Mouse (Mus musculus) hindbrain, embryonic 10.5 days (tissue): ENCODE measurements around the gene Pde9a. TPM values are rescaled to one million over a fixed set of nuclear protein-coding genes. Genes with fewer than 3 reads are reported as not detected.

Source experiments
- DNase-seq: peaks from one replicate; pipeline ENCODE4 v3.0.0-alpha.2; 2017; ENCODE audit warnings: low spot score
- H3K27ac ChIP-seq: fragments of 300-500 bp; sonication (generic); 2 replicates; pipeline ENCODE4 v1.5.1; 2016; ENCODE audit warnings: mild to moderate bottlenecking, moderate library complexity
- H3K27me3 ChIP-seq: fragments of 300-500 bp; sonication (generic); 2 replicates; pipeline ENCODE4 v1.6.1; 2016; ENCODE audit warnings: mild to moderate bottlenecking; ENCODE audit not compliant: poor library complexity, insufficient read depth, severe bottlenecking
- H3K36me3 ChIP-seq: fragments of 300-500 bp; sonication (generic); 2 replicates; pipeline ENCODE4 v1.6.1; 2016; ENCODE audit warnings: mild to moderate bottlenecking, moderate library complexity
- H3K4me1 ChIP-seq: fragments of 300-500 bp; sonication (generic); replicated peaks from 2 replicates; pipeline ENCODE4 v1.6.1; 2016; ENCODE audit warnings: mild to moderate bottlenecking
- H3K4me3 ChIP-seq: fragments of 300-500 bp; sonication (generic); 2 replicates; pipeline ENCODE4 v1.5.1; 2016; ENCODE audit warnings: mild to moderate bottlenecking, moderate library complexity
- H3K9me3 ChIP-seq: fragments of 300-500 bp; sonication (generic); 2 replicates; pipeline ENCODE4 v1.6.1; 2016; ENCODE audit warnings: mild to moderate bottlenecking, moderate library complexity
- WGBS: fragments of 180-500 bp; shearing (Covaris S2); methylation state at CpG from one replicate; pipeline ENCODE4 v1.1.7; 2016; 5-methylcytosine and 5-hydroxymethylcytosine counted together
- polyA plus RNA-seq: library from polyadenylated mRNA; unstranded; fragments of >200 nt; fragmentation: Nextera tagmentation; extraction: Ambion mirVana; gene quantifications from 2 replicates; pipeline ENCODE4 v1.2.1, GENCODE M21; 2016

The Pde9a gene
- polyA plus RNA-seq, 1 experiment from 2014 or later: 19.9 TPM

- Histone ChIP-seq H3K36me3 (peaks cover 5% of the 10 kb centered on the region), H3K27me3 (peaks cover 6% of the 10 kb centered on the region; the same call in 1 of the 2 replicates), H3K4me1 (peaks cover 44% of the 10 kb centered on the region), H3K27ac (no peak overlapping the region), H3K4me3 (no peak overlapping the region), H3K9me3 (peaks cover 6% of the 10 kb centered on the region; the same call in 1 of the 2 replicates)
- DNase-seq: no peak
- WGBS: 81% methylated on average over 4 of the region's 4 CpGs
Observed at GRCm38 (mm10) chr17:31424358-31424757, 38.3 kb downstream of the Pde9a start.

GRCm38 (mm10) chr17:31424798-31425197 is 38.8 kb downstream of the Pde9a start:
- Histone ChIP-seq H3K27me3 (peaks cover 6% of the 10 kb centered on the region; the same call in 1 of the 2 replicates), H3K4me1 (peaks cover 44% of the 10 kb centered on the region)
- WGBS: 42% methylated on average over 8 of the region's 8 CpGs

GRCm38 (mm10) chr17:31425827-31426698 is 40.1 kb downstream of the Pde9a start:
- peaks cover 6% of the 10 kb centered on the region; the same call in 1 of the 2 replicates for H3K27me3 ChIP-seq
- H3K27ac ChIP-seq: no peak overlapping the region
- peaks cover 39% of the 10 kb centered on the region for H3K4me1 ChIP-seq
- peaks cover 15% of the 10 kb centered on the region for H3K36me3 ChIP-seq
- H3K9me3 ChIP-seq: peaks cover 9% of the 10 kb centered on the region; the same call in 1 of the 2 replicates
- H3K4me3 ChIP-seq: no peak overlapping the region
- 81% methylated on average over 13 of the region's 13 CpGs for WGBS
- no peak for DNase-seq

More at GRCm38 (mm10) chr17:31424798-31425197, 38.8 kb downstream of the Pde9a start:
- no peak for DNase-seq
- Histone ChIP-seq H3K4me3 (no peak overlapping the region), H3K9me3 (peaks cover 9% of the 10 kb centered on the region; the same call in 1 of the 2 replicates), H3K36me3 (peaks cover 9% of the 10 kb centered on the region), H3K27ac (no peak overlapping the region)

- 89% methylated on average over 2 of the region's 2 CpGs for WGBS
- peaks cover 42% of the 10 kb centered on the region for H3K4me1 ChIP-seq
Observed at GRCm38 (mm10) chr17:31429402-31429801, 43.4 kb downstream of the Pde9a start.

DNA sequence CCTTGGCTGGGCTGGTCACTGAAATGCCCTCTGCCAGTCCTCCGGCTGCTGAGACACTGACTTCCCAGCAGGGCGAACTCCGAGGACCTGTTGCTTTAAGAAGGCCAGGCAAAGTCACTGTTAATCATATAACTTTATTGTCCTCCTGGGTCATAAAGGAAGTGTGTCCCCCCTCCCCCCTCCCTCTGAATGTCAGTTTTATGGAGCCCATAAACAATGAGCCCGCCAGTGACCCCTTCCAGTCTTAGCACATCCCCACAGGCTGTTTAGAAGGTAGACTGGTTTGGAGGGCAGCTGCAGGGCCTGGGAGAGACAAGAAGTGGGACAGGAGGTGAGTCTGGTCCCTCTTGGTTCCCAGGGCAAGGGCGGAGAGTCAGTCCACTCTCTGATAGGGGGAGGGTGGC is 46.9 kb downstream of the Pde9a start:
- H3K27ac ChIP-seq: no peak overlapping the region
- H3K4me1 ChIP-seq: peaks cover 46% of the 10 kb centered on the region
- H3K9me3 ChIP-seq: peaks cover 9% of the 10 kb centered on the region; the same call in 1 of the 2 replicates
- 63% methylated on average over 5 of the region's 5 CpGs for WGBS
- H3K4me3 ChIP-seq: no peak overlapping the region
- DNase-seq: no peak
- H3K36me3 ChIP-seq: peaks cover 15% of the 10 kb centered on the region
- H3K27me3 ChIP-seq: peaks cover 35% of the 10 kb centered on the region

More at GRCm38 (mm10) chr17:31429402-31429801, 43.4 kb downstream of the Pde9a start:
- Histone ChIP-seq H3K27ac (no peak overlapping the region), H3K9me3 (peaks cover 9% of the 10 kb centered on the region; the same call in 1 of the 2 replicates), H3K27me3 (peaks cover 27% of the 10 kb centered on the region), H3K4me3 (no peak overlapping the region), H3K36me3 (peaks cover 15% of the 10 kb centered on the region)
- no peak for DNase-seq

GRCm38 (mm10) chr17:31433401-31433928 is 47.5 kb downstream of the Pde9a start:
- no peak for DNase-seq
- Histone ChIP-seq H3K27ac (no peak overlapping the region; the same call in 1 of the 2 replicates), H3K4me3 (no peak overlapping the region), H3K9me3 (peaks cover 9% of the 10 kb centered on the region; the same call in 1 of the 2 replicates), H3K27me3 (peaks cover 35% of the 10 kb centered on the region), H3K4me1 (peaks cover 43% of the 10 kb centered on the region), H3K36me3 (peaks cover 15% of the 10 kb centered on the region)
- WGBS: 48% methylated on average over 13 of the region's 13 CpGs

DNA sequence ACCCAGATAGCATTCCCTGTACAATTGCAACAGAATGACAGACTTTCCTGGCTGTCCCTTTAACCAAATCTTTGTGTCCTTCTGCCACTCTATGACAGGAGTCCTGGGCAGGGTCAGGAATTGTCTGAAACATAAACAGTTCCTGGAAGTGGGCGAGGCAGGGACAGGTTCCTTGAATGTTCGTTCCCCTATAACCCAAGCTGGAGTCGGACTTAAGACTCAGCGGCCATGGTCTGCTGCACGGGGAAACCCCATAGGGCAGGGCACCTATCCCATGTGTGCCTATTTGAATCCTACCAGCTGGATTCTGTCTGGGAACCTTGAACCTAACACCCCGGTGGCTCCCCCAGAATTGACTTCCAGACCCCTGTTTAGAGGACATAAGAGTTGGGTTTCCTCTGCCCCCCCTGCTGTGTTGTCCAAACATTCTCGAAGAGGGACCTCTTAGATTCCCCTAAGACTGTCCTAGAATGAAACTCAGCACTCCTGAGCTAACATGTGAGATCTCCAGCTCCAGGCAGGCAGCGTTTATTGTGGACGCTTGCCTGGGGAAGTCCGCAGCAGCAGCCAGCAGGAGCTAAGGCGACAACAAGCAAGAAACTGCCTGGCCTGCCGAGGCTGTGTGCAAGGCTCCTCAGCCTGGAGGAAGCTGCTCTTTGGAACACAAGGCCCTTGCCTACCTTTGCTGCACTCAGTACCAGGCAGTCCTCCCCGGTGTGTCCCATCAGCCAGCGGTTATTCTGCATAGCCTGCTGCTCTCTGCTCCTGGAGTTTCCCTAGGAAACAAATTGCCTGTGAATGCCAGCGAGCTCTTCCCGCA is 48.2 kb downstream of the Pde9a start:
- peak overlapping the region; percentile 25 for H3K27ac ChIP-seq
- peak; percentile 29 for DNase-seq
- peaks cover 35% of the 10 kb centered on the region for H3K27me3 ChIP-seq
- H3K9me3 ChIP-seq: peaks cover 5% of the 10 kb centered on the region; the same call in 1 of the 2 replicates
- peak overlapping the region; percentile 28 for H3K4me3 ChIP-seq
- peaks cover 43% of the 10 kb centered on the region for H3K4me1 ChIP-seq
- WGBS: 10% methylated on average over 16 of the region's 16 CpGs
- H3K36me3 ChIP-seq: peaks cover 12% of the 10 kb centered on the region

DNA sequence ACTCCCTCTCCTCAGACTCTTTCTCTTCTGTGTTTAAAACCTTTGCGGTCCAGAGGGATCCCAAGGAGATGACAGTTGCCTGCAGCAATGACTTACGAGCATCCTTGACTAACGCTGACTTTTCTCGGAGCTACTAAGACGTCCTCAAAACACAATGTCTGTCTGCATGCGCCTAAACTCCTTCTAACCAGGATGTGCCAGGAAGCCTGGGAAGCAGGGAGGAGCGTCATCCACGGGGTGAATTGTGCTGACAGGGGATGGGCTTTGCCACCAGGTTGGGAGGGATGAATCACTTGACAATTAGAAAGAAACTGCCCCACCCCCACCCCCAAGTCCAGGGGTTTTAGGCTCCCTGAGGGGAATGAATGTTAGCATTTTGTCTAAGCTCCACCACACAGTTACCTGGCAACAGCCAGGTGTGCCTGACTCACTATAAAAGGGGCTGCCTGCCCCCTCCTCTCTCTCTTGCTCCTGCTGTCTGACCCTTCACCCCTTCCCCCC is 48.9 kb downstream of the Pde9a start:
- H3K4me3 ChIP-seq: peak overlapping the region; percentile 28

GRCm38 (mm10) chr17:31435934-31436813 is 50.2 kb downstream of the Pde9a start:
- H3K4me3 ChIP-seq: peak overlapping the region; percentile 27; the same call in 1 of the 2 replicates
- DNase-seq: peak; percentile 55
- H3K9me3 ChIP-seq: no peaks in the 10 kb centered on the region
- 21% methylated on average over 13 of the region's 13 CpGs for WGBS
- H3K4me1 ChIP-seq: peaks cover 43% of the 10 kb centered on the region
- H3K27me3 ChIP-seq: peaks cover 35% of the 10 kb centered on the region
- peak overlapping the region; percentile 79 for H3K27ac ChIP-seq
- H3K36me3 ChIP-seq: no peaks in the 10 kb centered on the region

More for the DNA sequence above, 48.9 kb downstream of the Pde9a start:
- DNase-seq: no peak
- Histone ChIP-seq H3K27ac (peak overlapping the region; percentile 25; the same call in 1 of the 2 replicates), H3K9me3 (no peaks in the 10 kb centered on the region), H3K4me1 (peaks cover 43% of the 10 kb centered on the region), H3K27me3 (peaks cover 35% of the 10 kb centered on the region), H3K36me3 (0 out of 2 replicates have a peak, but pooled peaks cover 6% of the 10 kb centered on the region)
- 6% methylated on average over 8 of the region's 8 CpGs for WGBS

DNA sequence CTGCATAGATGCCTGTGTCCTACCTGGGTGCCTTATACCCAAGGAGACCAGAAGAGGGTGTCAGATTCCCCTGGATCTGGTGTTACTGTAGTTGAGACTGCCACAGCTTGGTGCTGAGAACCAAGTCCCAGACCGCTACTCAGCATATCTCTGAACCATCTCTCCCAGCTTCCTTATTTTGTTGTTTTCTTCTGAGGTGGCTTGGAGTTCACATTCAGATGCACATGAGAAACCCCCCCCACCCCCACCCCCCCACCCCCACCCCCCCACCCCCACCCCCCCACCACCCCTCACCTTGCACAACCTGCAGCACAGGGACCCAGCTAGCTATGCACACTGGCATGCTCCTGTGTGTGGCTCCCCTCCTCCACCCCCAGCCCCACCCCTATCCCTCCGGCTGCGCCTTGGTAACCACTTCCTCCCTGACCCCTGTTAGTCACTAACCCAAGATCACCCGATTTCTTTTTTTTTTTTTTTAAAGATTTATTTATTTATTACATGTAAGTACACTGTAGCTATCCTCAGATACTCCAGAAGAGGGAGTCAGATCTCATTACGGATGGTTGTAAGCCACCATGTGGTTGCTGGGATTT is 50.9 kb downstream of the Pde9a start:
- DNase-seq: no peak
- H3K9me3 ChIP-seq: no peaks in the 10 kb centered on the region
- H3K4me3 ChIP-seq: no peak overlapping the region
- H3K27ac ChIP-seq: no peak overlapping the region
- peaks cover 43% of the 10 kb centered on the region for H3K4me1 ChIP-seq
- peaks cover 35% of the 10 kb centered on the region for H3K27me3 ChIP-seq
- no peaks in the 10 kb centered on the region for H3K36me3 ChIP-seq
- 90% methylated on average over 5 of the region's 5 CpGs for WGBS

DNA sequence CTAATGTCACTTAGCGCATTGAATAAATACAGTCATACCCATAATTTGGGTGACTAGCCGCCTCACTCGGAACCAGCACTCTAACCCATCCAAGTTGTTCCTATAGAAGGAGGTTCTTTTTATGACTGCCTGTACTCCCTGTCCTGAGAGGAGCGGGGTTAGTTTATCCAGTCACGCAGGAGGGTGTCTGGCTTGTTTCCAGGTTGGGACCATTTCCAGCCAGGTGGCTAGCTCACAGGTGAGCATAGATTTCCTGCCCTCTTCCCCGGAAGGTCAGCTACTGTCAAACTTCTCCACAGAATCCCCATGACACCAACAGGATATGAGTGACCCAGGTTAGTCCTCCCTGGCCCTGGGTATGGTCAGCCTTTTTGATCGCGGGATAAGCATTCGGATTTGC is 51.5 kb downstream of the Pde9a start:
- Histone ChIP-seq H3K27me3 (peaks cover 34% of the 10 kb centered on the region), H3K9me3 (no peaks in the 10 kb centered on the region), H3K36me3 (no peaks in the 10 kb centered on the region), H3K4me1 (peaks cover 41% of the 10 kb centered on the region), H3K4me3 (no peak overlapping the region), H3K27ac (no peak overlapping the region)
- 93% methylated on average over 9 of the region's 9 CpGs for WGBS
- DNase-seq: no peak
